8 mouse cellular contexts compared by ENCODE assay signal in genomic region chr16:4585642-4586530, GRCm38 (mm10). TPM values are rescaled to one million over a fixed set of nuclear protein-coding genes. Genes with fewer than 3 reads are reported as not detected.
DNase-seq lines count a peak whose midpoint lies in the region; ATAC-seq and TF ChIP-seq lines count a peak whose summit lies in the region.

No protein-coding gene starts in this region.

- no peak for TF ChIP-seq POLR2A in bone marrow, adult 2 months (IDR thresholded peaks at IDR 0.05; ENCODE audit: borderline replicate concordance, control insufficient read depth, low read depth, low read length)

- H3K27me3 ChIP-seq in kidney, postnatal 0 days (ENCODE audit: insufficient read depth, low read length): no peaks in the 10 kb centered on the region
- no peaks in the 10 kb centered on the region for H3K27me3 ChIP-seq in hindbrain, embryonic 15.5 days
- H3K27me3 ChIP-seq in midbrain, embryonic 16.5 days (ENCODE audit: control insufficient read depth, insufficient read depth, low read depth, low read length): no peaks in the 10 kb centered on the region

- ATAC-seq in kidney, postnatal 0 days (replicated peaks; ENCODE audit: low FRiP score, low read depth): peak; percentile 14; the same call in 1 of the 2 replicates
- peak; percentile 27; the same call in 1 of the 2 replicates for ATAC-seq in hindbrain, embryonic 15.5 days (ENCODE audit: low FRiP score, low read depth)
- ATAC-seq in midbrain, embryonic 16.5 days: peak; percentile 73

- peak overlapping the region; percentile 53 for H3K4me2 ChIP-seq in kidney, postnatal 0 days (ENCODE audit: low read length)
- peak overlapping the region; percentile 72 for H3K4me2 ChIP-seq in hindbrain, embryonic 15.5 days
- H3K4me2 ChIP-seq in midbrain, embryonic 16.5 days (ENCODE audit: low read length): peak overlapping the region; percentile 70

- H3K27ac ChIP-seq in kidney, postnatal 0 days: peak overlapping the region; percentile 92
- peak overlapping the region; percentile 81 for H3K27ac ChIP-seq in bone marrow, adult 2 months (ENCODE audit: control insufficient read depth, insufficient read depth, low read depth, low read length, poor library complexity)
- H3K27ac ChIP-seq in hindbrain, embryonic 15.5 days (replicated peaks): peak overlapping the region; percentile 75
- H3K27ac ChIP-seq in midbrain, embryonic 16.5 days (ENCODE audit: low read length): peak overlapping the region; percentile 66

- 7% methylated on average over 14 of the region's 14 CpGs for WGBS in kidney, postnatal 0 days
- WGBS in bone marrow, adult 2 months: 6% methylated on average over 14 of the region's 14 CpGs
- 12% methylated on average over 14 of the region's 14 CpGs for WGBS in hindbrain, embryonic 15.5 days
- 9% methylated on average over 14 of the region's 14 CpGs for WGBS in midbrain, embryonic 16.5 days

- peak overlapping the region; percentile 26 for H3K4me3 ChIP-seq in kidney, postnatal 0 days (replicated peaks; ENCODE audit: low read depth, low read length)
- peak overlapping the region; percentile 73 for H3K4me3 ChIP-seq in bone marrow, adult 2 months (replicated peaks; ENCODE audit: control insufficient read depth, low read depth, low read length)
- H3K4me3 ChIP-seq in hindbrain, embryonic 15.5 days: peak overlapping the region; percentile 49
- peak overlapping the region; percentile 58 for H3K4me3 ChIP-seq in midbrain, embryonic 16.5 days (ENCODE audit: low read depth, low read length)

- peaks cover 10% of the 10 kb centered on the region for H3K4me1 ChIP-seq in kidney, postnatal 0 days (replicated peaks; ENCODE audit: insufficient read depth, low read length)
- H3K4me1 ChIP-seq in bone marrow, adult 2 months (ENCODE audit: control insufficient read depth, insufficient read depth, low read length): peaks cover 4% of the 10 kb centered on the region
- H3K4me1 ChIP-seq in hindbrain, embryonic 15.5 days (replicated peaks): peaks cover 16% of the 10 kb centered on the region
- peaks cover 5% of the 10 kb centered on the region for H3K4me1 ChIP-seq in midbrain, embryonic 16.5 days (ENCODE audit: control insufficient read depth, insufficient read depth, low read length)

- H3K9ac ChIP-seq in kidney, postnatal 0 days (ENCODE audit: low read depth, low read length): peak overlapping the region; percentile 47
- H3K9ac ChIP-seq in hindbrain, embryonic 15.5 days: peak overlapping the region; percentile 42
- peak overlapping the region; percentile 70 for H3K9ac ChIP-seq in midbrain, embryonic 16.5 days (ENCODE audit: low read depth, low read length)

- no peaks in the 10 kb centered on the region for H3K36me3 ChIP-seq in kidney, postnatal 0 days (ENCODE audit: insufficient read depth, low read length)
- H3K36me3 ChIP-seq in hindbrain, embryonic 15.5 days: 0 out of 2 replicates have a peak, but pooled peaks cover 6% of the 10 kb centered on the region
- no peaks in the 10 kb centered on the region for H3K36me3 ChIP-seq in midbrain, embryonic 16.5 days (ENCODE audit: control insufficient read depth, insufficient read depth, low read length)

- no peaks in the 10 kb centered on the region for H3K9me3 ChIP-seq in kidney, postnatal 0 days (replicated peaks; ENCODE audit: low read length)
- no peaks in the 10 kb centered on the region for H3K9me3 ChIP-seq in hindbrain, embryonic 15.5 days
- no peaks in the 10 kb centered on the region for H3K9me3 ChIP-seq in midbrain, embryonic 16.5 days (replicated peaks; ENCODE audit: control insufficient read depth, low read length, poor library complexity, severe bottlenecking)

- no peak for TF ChIP-seq CTCF in kidney, postnatal 0 days (IDR thresholded peaks at IDR 0.05; ENCODE audit: low read depth)
- no peak for TF ChIP-seq CTCF in bone marrow, adult 2 months (IDR thresholded peaks at IDR 0.05; ENCODE audit: control insufficient read depth, insufficient read depth, low read length)

- DNase-seq in kidney, postnatal 0 days (ENCODE audit: low spot score): no peak
- DNase-seq in kidney, postnatal 25 days: no peak
- no peak for DNase-seq in right cerebral cortex, postnatal 4 days
- no peak for DNase-seq in spleen, postnatal 14 days (ENCODE audit: low spot score in 2 of 2)
- DNase-seq in B cell, adult 2 months: no peak

RNA-seq across cellular contexts. Expression of gene Glis2, which starts 8.6 kb away (rescaled TPM):
- 74.6 and 78.8 TPM in 2 replicates for polyA plus RNA-seq in kidney, postnatal 0 days (2015; fragmentation: Nextera tagmentation; extraction: Ambion mirVana)
- polyA plus RNA-seq in bone marrow, adult 2 months (2011; ENCODE audit: insufficient read depth, insufficient read length, low replicate concordance, missing spikeins): 1.2 and 4.9 TPM in 2 replicates
- polyA plus RNA-seq in hindbrain, embryonic 15.5 days (2015; fragmentation: Nextera tagmentation; extraction: Ambion mirVana): 17.0 and 19.7 TPM in 2 replicates
- polyA plus RNA-seq in midbrain, embryonic 16.5 days (2015; fragmentation: Nextera tagmentation; extraction: Ambion mirVana): 13.0 and 14.0 TPM in 2 replicates

RNA-seq across cellular contexts. Expression of gene Tfap4, which starts 26.2 kb away (rescaled TPM):
- polyA plus RNA-seq in kidney, postnatal 0 days (2015; fragmentation: Nextera tagmentation; extraction: Ambion mirVana): 17.2 and 19.6 TPM in 2 replicates
- 5.5 and 10.2 TPM in 2 replicates for polyA plus RNA-seq in bone marrow, adult 2 months (2011; ENCODE audit: insufficient read depth, insufficient read length, low replicate concordance, missing spikeins)
- polyA plus RNA-seq in hindbrain, embryonic 15.5 days (2015; fragmentation: Nextera tagmentation; extraction: Ambion mirVana): 7.2 and 8.2 TPM in 2 replicates
- 8.0 and 9.1 TPM in 2 replicates for polyA plus RNA-seq in midbrain, embryonic 16.5 days (2015; fragmentation: Nextera tagmentation; extraction: Ambion mirVana)

RNA-seq across cellular contexts. Expression of gene Pam16, which starts 38.9 kb away (rescaled TPM):
- 105 and 106 TPM in 2 replicates for polyA plus RNA-seq in kidney, postnatal 0 days (2015; fragmentation: Nextera tagmentation; extraction: Ambion mirVana)
- polyA plus RNA-seq in bone marrow, adult 2 months (2011; ENCODE audit: insufficient read depth, insufficient read length, low replicate concordance, missing spikeins): 19.7 and 52.5 TPM in 2 replicates
- 161 and 170 TPM in 2 replicates for polyA plus RNA-seq in hindbrain, embryonic 15.5 days (2015; fragmentation: Nextera tagmentation; extraction: Ambion mirVana)
- 144 and 153 TPM in 2 replicates for polyA plus RNA-seq in midbrain, embryonic 16.5 days (2015; fragmentation: Nextera tagmentation; extraction: Ambion mirVana)

RNA-seq across cellular contexts. Expression of gene Srl, which starts 44.3 kb away (rescaled TPM):
- polyA plus RNA-seq in kidney, postnatal 0 days (2015; fragmentation: Nextera tagmentation; extraction: Ambion mirVana): 8.5 and 11.6 TPM in 2 replicates
- polyA plus RNA-seq in bone marrow, adult 2 months (2011; ENCODE audit: insufficient read depth, insufficient read length, low replicate concordance, missing spikeins): 1.2 and 3.0 TPM in 2 replicates
- 21.4 and 22.9 TPM in 2 replicates for polyA plus RNA-seq in hindbrain, embryonic 15.5 days (2015; fragmentation: Nextera tagmentation; extraction: Ambion mirVana)
- 23.0 and 27.4 TPM in 2 replicates for polyA plus RNA-seq in midbrain, embryonic 16.5 days (2015; fragmentation: Nextera tagmentation; extraction: Ambion mirVana)

RNA-seq across cellular contexts. Expression of gene Vasn, which starts 53.9 kb away (rescaled TPM):
- 20.4 and 21.1 TPM in 2 replicates for polyA plus RNA-seq in kidney, postnatal 0 days (2015; fragmentation: Nextera tagmentation; extraction: Ambion mirVana)
- 0.34 and 1.8 TPM in 2 replicates for polyA plus RNA-seq in bone marrow, adult 2 months (2011; ENCODE audit: insufficient read depth, insufficient read length, low replicate concordance, missing spikeins)
- polyA plus RNA-seq in hindbrain, embryonic 15.5 days (2015; fragmentation: Nextera tagmentation; extraction: Ambion mirVana): 5.9 and 6.4 TPM in 2 replicates
- 4.2 and 4.3 TPM in 2 replicates for polyA plus RNA-seq in midbrain, embryonic 16.5 days (2015; fragmentation: Nextera tagmentation; extraction: Ambion mirVana)

Comparison
In these comparisons a context has a peak if more than half of its experiments do, and no peak if none do; other contexts are left out.
1. ATAC-seq: peak in every context shown above with its lines; median percentile 73 in midbrain, embryonic 16.5 days; 27 in hindbrain, embryonic 15.5 days; 14 in kidney, postnatal 0 days.